Mouse (Mus musculus) retina, adult 2 months (tissue): ENCODE measurements around the gene Nat8f2.
A peak's percentile ranks its signal among the peaks of the same experiment; 100 is the strongest.
"Not testable (repeated sequence)": the region's sequence is repeated elsewhere in the genome, so short reads cannot be mapped to it uniquely, and the experiment has no call there.

Experiments used
- DNase-seq: peaks from one replicate; pipeline ENCODE4 v3.0.0-alpha.2; 2012; ENCODE audit warnings: low read depth, low spot score

Gene Nat8f2

DNA sequence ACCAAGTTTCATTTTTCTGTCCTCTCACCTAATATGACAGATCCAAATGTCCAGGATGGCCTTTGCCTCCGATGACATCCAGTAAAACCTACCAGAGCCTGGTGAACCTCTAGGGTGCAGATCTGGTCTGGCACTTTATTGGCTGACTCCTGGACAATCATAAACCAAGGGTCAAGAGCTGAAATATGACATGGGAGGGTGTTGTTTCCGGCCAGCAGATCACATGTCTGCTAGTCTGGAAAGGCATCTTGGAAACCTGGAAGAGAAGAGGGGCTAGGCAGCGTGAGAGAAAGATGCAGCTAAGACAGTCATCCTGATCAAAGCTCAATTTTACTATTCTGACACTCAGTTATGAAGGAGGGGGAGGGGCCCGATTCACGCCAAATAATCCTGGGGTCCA, at the start of gene Nat8f2:
Gene Nat8f2 (minus strand): TSS at position 153 of the 400 bp plus-strand sequence.
- DNase-seq: not testable (repeated sequence)

DNA sequence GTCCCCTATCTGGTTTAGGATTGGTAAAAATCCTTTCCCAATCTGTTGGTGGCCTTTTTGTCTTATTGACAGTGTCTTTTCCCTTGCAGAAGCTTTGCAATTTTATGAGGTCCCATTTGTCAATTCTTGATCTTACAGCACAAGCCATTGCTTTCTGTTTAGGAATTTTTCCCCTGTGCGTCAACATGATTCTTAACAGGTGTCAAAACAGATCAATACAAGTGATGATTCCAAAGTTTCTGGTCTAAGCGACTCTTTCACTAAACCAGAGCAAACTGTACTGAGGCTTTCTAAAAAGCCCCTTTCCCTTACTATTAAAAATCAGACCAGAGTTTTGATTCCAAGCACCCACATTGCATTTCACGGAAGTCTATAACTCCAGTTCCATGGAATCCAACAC, 49.4 kb upstream of the Nat8f2 start:
- DNase-seq: not testable (repeated sequence)

DNA sequence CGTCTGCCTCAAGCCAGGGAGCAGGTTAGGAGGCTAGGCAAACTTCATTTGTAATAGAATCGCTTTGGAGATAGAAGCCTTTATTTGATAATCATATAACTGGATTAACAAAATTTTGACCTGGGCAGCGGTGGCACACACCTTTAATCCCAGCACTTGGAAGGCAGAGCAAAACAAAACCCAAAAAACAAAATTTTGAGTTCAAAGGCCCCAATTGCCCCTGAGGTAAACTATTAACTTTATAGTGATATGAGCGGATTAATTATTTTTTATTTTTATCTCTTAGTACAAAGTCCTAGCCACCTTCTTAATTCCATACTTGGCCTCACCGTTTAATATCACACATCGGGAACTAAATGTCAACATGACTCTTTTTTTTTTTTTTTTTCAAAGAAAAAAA, 47.6 kb upstream of the Nat8f2 start:
- DNase-seq: no peak

DNA sequence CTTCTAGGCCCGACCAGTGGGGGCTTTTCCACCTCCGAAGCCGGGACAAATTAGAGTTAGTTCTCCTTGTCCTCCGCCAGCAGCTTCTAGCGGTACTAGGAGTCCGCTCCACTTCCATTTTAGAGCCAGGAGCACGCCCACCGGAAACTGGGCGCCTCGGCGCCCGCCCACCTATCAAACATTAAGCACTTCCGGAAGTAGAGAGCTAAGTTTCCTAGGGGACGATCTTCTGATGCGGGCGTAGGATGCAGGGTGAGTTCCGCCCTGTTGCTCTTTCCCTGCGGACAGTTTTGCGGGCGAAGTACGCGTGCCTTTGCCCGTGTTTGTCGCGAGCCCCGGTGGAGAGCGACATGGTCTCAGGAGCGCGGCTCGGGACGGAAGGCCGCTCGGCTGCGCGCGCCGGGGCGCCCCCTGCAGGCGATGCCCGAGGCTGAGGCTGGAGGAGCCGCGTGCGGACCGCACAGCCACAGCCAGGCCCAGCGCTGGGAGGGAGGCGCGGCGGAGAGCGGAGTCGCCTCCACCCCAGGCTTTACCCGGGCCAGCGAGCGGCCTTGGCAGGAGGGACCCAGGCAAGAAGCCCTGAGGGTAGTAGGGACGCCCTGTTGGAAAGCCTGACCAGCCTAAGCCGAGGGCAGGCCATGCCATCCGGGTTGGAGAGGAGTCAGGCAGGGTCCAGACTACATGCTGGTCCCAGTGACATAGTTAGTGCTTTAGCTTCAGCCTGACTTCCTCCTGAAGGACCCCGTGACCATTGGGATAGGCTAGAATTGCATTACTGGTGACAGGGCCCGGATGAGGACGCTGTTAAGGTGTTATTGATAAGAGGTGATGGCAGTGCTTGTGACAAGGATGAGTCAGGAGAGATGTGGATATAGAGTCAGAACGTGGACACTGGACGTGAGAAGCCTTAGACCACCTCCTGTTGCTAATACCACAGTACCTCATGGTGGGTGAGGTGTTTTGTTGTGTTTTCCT, 46.9 kb upstream of the Nat8f2 start, which contains the start of gene Nat8f1:
Gene Nat8f1 (minus strand): TSS at position 149 of the 975 bp plus-strand sequence.
- peak; percentile 73 for DNase-seq

DNA sequence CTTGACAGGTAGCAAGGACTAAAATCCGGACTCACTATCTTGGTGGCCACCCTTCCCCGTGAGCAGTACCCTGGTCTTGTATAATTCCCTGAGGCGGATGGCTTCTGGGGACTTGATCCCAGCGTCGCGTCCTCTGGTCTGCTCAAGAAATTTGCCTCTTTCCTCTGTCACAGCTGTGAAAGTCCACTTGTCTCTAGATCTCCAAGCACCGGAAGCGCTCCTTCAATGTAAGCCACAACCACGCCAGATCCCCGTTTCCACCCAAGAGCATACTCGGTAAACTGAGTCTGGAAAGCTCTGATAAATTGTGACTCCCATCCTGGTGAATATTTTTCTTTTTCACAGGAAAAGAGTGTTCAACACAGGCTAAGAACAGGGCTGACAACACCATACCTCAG, 46.2 kb upstream of the Nat8f2 start:
- DNase-seq: no peak

DNA sequence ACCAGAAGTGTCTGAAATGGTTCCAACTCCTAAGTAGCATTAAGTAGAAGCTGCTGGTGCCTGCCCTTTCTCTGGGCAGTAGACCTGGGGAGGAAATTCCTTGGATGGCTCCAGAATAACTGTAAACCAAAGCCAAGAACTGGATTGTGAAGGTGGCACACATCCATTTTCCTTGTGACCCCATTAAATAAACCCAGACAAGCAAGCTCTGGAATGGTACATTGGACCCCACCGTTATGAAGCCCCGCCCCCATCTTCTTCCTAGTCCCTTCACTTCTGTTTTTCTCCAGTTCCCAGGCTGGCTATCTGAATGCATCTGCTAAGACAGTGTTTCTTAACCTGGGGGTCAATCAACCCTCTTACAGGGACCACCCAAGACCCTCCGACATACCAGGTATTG, 42.6 kb upstream of the Nat8f2 start, which contains the start of gene Tprkb:
Gene Tprkb (plus strand): TSS at position 279 of the 400 bp plus-strand sequence.
- DNase-seq: no peak

DNA sequence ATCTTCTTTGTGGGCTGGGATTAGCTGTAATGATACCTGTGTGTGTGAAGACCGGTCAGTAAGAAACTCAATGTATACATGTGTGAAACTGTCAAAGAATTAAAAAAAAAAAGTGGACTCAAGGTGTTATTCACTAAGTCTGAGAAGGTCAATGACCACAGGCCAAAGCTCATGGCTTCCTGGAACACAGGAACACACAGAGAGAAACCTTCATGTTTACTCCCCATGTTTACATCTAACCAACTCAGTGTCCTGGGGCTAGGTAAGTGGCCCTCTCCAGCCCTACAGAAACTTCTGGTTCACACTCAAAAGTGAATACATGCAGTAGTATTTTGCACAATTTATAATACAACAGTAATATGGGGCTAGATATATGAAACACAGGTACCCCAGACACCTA, 40.7 kb upstream of the Nat8f2 start:
- no peak for DNase-seq

DNA sequence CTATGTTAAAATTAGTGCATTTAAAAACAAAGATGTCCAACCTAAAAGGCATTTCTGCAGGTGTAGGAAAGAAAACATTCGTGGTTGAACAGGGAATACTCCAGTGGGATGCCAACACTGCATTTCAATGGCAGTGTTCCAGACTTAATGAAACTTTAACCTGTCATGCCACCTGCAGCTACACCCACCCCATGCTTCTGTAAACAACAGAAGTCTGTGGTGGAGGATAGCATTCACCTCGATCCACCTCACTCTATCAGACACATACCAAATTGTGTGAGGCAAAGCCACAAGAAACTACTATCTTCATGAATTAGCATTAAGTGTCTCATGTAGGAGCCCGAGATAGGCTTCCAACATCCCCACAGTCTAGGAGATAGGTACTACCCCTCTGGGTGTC, 39.4 kb upstream of the Nat8f2 start:
- DNase-seq: no peak

DNA sequence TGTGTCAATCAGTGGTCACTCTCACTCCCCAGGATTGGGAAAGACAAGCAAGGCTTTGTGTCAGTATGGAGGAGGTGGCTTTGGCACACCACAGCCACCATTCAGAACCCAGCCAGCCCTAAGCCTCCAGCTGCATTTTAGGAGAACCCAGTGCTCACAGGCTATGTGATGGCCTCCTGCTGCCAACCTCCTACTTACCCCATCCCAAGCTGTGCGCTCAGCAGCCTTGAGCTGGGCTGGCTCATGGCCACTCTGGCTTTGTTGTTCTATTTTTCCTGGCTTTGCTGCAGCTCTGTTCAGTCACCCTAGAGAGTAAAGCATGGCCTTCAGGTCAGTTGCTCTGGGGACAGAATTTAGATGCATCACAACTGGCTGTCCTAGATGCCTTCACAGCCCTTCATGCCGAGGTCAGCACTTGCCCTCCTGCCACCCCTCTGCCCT, 38.0 kb upstream of the Nat8f2 start:
- not testable (repeated sequence) for DNase-seq

DNA sequence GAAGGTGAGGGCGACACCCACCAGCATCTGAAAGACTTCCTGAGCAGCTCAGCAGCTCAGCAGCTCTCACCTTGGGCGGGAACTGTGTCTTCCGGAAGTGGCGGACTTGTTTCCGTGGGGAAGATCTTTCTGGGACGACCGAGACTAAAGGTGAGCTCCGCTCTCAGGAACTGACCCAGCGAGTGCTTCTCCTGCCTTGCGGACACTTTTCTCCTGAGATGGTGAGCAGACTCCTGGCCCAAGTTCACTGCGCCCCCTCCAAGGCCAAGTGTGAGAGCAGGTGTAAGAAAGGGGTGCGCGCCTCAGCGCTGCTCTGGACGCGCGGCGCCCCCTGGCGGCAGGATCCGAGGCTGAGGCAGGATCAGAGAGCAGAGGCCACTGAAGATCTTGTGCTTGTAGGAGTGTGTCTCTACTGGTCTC, 35.7 kb upstream of the Nat8f2 start, which contains the start of gene Nat8f4:
Gene Nat8f4 (minus strand): TSS at position 243 of the 420 bp plus-strand sequence.
- DNase-seq: not testable (repeated sequence)

DNA sequence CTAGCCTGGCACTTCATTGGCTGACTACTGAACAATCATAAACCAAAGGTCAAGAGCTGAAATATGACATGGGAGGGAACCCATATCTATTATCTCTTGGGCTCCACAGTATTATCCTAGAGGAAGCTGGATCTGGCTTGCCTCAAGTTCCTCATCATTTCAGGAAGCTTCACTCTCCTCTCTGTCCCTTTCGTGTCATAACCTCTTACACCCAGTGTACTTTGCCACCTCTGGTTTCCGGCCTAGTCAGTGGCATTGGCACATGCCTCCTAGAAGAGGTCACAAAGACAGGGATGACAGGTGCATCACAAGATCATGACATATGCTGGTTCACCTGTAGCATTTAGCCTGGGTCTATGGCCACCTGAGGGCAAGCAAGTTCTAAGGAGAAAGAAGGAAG, 33.3 kb upstream of the Nat8f2 start:
- no peak for DNase-seq

DNA sequence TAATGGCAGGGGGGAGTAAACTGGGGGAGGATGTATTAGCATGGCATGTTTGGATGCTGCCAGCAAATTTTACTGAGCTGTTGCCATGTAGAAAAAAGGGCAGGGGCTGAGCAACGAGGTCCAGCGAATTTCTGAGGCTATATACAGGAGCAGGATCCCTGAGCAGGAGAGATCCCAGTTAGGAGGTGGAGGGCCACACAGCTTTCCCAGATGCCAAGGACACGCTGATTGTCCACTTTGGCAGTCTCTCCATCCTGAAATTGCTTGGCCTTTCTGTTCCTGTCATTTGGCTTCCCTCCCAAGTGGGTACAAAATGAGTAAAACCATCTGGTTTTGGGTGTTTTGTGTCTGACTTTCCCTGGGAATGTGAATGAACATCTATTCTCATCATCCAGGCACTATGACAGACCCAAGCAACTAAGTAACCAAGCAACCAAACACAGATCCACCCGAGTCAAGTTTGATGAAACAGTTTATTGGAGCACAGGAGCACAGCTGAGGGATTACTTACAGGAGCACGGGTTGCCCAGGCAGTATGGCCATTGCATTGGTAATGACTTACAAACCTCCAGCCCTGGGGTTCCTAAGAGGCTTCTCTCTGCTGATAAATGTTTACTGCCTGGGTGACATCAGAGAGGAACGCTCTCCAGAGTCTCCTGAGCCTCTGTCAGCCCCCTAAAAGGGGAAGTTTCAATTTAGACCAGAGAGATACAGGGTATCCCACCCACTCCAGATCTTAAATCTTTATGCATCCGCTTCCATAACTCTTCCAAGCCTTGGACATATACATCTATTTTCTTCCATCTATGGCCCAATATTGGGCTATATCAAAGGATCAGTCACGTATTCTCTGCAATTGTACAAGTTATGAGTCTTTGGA, 29.9 kb upstream of the Nat8f2 start:
- DNase-seq: not testable (repeated sequence)

DNA sequence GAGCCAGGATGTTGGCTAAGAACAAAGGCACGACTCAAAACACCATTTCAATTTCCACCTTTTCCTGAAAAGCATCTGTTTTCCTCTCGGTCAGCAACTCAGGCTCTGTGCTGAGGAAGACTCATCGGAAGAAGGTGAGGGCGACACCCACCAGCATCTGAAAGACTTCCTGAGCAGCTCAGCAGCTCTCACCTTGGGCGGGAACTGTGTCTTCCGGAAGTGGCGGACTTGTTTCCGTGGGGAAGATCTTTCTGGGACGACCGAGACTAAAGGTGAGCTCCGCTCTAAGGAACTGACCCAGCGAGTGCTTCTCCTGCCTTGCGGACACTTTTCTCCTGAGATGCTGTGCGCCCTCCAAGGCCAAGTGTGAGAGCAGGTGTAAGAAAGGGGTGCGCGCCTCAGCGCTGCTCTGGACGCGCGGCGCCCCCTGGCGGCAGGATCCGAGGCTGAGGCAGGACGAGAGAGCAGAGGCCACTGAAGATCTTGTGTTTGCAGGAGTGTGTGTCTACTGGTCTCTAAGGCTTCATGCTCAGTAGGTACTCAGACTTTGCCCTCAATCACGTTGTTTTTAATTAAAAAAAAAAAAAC, 26.2 kb upstream of the Nat8f2 start:
- not testable (repeated sequence) for DNase-seq

DNA sequence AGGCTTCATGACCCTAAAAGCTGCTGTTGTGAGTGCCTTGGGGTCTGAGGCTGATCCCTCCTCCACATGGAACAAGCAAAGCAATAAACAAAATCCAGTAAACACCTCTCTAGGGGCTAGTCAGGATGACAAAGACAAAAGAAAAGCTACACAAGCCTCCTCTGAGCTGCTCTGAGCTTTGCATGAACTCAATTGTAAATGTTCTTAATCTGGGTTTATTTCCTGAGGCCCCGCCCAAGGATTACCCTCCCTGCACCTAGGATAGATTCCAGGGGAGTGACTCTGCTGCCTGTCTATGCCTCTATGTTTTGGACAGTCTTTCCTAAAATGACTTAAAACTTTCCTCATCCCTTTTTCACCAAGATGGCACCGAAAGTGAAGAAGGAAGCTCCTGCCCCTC, 20.0 kb upstream of the Nat8f2 start:
- peak; percentile 48 for DNase-seq

DNA sequence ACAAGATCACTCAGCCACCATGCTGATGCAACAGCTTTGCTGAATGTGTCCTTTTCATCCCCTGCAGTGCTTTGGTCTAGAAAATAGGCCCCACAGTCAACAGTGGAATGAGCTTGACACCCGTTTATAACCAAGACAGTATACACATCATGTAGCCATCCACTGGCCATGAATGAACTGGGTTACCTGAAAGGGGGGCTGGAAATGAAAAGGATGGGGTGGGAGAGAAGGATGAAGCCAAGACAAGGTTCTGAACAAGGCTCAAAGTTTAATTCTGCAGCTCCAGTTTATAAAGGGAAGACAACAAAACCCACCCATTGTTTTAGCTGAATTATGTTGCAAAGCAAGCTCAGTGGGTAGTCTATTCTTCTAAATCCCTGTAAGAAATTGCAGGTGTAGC, 15.4 kb upstream of the Nat8f2 start:
- no peak for DNase-seq

DNA sequence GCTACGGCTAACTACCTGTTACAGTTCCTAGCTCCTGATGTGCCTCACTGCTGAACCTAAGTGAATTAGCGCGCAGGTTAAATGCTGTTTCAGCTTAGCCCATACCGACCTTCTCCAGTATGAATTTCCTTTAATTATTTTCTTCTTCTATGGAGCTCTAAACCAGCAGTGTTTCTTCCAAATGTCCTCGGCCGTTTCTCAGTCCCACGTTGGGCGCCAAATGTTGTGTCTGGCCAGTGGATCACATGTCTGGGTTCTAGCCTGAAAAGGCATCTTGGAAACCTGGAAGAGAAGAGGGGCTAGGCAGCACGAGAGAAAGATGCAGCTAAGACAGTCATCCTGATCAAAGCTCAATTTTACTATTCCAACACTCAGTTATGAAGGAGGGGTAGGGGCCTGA, 14.3 kb upstream of the Nat8f2 start:
- not testable (repeated sequence) for DNase-seq

DNA sequence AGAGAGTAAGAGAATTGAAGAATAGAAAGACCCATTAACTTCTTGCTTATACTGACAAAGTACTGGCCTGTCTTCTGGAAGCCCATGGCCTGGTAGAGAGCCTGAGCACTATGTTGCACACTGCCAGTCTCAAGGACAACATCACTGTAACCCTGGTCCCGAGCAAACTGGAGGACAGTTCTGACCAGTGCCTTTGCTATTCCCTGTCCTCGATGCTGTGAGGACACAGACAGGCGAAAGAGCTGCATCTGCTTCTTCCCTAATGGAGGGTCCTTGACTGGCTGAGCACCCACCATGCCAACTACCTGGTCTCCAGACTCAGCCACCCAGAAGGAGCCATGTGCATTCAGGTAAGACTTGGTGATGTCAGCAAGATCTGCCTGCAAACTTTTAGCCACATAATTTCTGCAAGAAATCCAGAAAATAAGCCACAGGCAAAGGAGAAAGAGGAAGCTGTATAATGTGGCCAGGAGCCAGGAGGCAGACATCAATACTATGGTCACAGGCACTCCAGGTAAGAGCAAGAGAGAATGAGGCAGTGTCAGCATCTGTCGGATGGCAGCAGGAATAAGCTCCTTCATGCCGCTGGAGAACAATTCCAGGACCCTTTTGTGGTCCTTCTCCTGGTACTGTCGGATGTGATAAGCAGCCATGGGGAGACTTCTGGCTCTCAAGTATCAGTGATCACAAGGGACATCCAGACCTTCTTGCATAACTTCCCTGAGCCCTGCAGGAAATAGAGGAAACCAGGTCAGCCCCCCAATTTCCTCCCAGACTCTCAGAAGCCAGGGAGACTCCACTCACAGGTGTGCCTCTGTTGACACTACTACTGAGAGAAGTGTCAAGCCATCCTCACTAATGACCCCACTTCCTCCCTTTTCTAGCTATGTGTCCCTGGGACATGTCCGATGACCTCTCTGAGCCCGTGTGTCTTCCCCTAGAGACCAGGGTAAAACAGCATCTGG, 950 bp downstream of the Nat8f2 start:
- DNase-seq: no peak

DNA sequence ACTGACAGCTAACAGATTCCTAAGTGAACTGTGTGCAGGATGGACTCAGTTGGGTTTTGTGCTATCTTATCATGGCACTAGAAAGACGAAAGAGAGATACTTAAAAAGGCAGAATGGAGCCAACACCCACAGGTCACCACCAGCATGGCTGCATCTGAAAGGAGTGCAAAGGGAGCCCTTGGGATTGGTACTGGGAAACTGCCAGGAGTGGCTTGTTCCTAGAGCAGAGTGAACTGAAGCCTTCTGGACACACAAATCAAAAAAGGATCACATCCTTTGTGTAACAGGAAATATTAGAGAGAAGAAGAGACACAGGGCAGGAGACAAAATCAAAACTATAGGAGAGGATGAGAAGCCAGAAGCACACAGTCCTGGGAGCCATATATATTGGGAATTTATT, 2.0 kb downstream of the Nat8f2 start:
- DNase-seq: not testable (repeated sequence)

DNA sequence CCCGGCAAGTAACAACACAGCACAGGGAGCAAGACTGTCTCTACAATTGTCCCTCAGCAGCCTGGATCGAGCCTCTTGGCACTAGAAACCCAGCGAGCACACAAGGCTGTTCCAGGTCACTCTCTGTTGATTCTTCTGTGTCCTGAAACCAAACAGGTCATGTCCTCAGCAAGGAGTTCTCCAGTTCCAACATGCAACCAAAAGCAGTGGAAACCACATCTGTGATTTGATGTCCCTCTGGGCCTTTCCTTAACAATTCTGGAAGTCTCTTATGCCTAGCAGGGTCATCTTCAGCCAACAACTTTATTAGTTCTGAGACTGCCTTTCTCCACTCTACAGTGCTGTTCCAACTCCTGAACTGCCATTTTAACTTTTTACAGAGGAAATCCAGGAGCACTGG, 2.8 kb downstream of the Nat8f2 start:
- DNase-seq: not testable (repeated sequence)

DNA sequence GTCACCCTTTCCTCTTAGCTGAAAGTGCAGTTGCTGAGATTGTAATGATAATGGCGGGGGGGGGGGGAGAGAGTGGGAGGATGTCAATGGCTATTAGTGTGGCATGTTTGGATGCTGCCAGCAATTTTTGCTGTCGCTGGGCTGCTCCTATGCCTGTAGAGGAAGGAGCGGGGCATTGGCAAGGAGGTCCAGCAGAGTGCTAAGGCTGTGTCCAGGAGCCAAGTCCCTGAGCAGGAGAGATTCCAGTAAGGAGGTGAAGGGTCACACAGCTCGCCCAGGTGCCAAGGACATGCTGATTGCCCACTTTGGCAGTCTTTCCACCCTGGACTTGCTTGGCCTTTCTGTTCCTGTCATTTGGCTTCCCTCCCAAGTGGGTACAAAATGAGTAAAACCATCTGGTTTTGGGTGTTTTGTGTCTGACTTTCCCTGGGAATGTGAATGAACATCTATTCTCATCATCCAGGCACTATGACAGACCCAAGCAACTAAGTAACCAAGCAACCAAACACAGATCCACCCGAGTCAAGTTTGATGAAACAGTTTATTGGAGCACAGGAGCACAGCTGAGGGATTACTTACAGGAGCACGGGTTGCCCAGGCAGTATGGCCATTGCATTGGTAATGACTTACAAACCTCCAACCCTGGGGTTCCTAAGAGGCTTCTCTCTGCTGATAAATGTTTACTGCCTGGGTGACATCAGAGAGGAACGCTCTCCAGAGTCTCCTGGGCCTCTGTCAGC, 3.9 kb downstream of the Nat8f2 start:
- DNase-seq: not testable (repeated sequence)
